Mouse (Mus musculus) ovary, postnatal 14 days (tissue): ENCODE data around the gene Fst.

Experiments
- DNase-seq: peaks from one replicate; pipeline ENCODE4 v3.0.0; 2022; ENCODE audit warnings: low spot score

Gene Fst

GRCm38 (mm10) chr13:114419364-114419763, 39.4 kb downstream of the Fst start:
- DNase-seq = no peak

GRCm38 (mm10) chr13:114412326-114412725, 46.4 kb downstream of the Fst start:
- no peak for DNase-seq

GRCm38 (mm10) chr13:114406866-114407265, 51.9 kb downstream of the Fst start:
- no peak for DNase-seq

GRCm38 (mm10) chr13:114406424-114406823, 52.3 kb downstream of the Fst start:
- no peak for DNase-seq

- no peak for DNase-seq
These were observed 53.5 kb downstream of the Fst start for GRCm38 (mm10) chr13:114405100-114405715.
